Mouse (Mus musculus): ENCODE data around the gene Bco2. TPM values are rescaled to one million over a fixed set of nuclear protein-coding genes. Genes with fewer than 3 reads are reported as not detected.

Bco2 gene
- total RNA-seq, 2 experiments from 2014 or later: not detected

GRCm38 (mm10) chr9:50521562-50521961 lies 33.4 kb downstream of the Bco2 start:
- ATAC-seq (replicated peaks; ENCODE audit: low FRiP score, poor library complexity, severe bottlenecking): no peak

GRCm38 (mm10) chr9:50520748-50521147 lies 34.2 kb downstream of the Bco2 start:
- no peak for ATAC-seq (replicated peaks; ENCODE audit: low FRiP score, poor library complexity, severe bottlenecking)

DNA sequence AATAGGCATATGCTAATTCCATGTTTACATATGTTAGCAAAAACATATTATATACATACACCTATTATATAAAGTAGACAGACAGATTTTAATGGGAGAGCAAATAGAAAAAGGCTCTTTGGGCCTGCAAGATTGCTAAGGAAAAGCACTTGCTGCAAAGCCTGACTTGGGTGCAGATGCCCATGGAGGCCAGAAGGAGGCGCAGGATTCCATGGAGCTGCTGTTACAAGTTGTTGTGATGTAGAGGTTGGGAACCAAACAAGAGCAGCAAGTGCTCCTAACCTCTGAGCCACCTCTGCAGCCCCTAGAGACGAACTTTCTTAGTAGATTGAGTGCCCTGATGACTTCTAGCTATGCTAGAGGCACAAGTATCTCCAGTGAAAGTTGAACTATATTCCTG lies 36.2 kb downstream of the Bco2 start:
- ATAC-seq (replicated peaks; ENCODE audit: low FRiP score, poor library complexity, severe bottlenecking): no peak

DNA sequence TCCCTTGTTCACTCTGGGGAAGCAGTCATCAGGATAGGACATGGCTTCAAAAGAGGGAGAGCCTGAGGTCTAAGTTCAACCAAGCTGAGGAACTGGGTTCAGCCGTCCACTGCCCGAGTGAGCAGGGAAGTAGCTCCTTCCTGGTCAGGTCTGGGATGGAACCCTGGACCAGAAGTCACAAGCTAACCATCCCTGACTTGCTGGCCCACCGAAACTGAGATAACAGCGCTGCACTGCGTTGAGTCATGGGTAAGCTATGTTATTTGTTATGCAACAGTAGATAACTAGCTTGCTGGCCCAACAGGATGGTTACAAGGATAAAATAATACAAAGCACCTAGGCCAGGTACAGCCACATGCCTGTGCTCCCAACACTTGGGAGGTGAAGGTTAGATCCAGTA lies 39.5 kb downstream of the Bco2 start:
- ATAC-seq (replicated peaks; ENCODE audit: low FRiP score, poor library complexity, severe bottlenecking): no peak

GRCm38 (mm10) chr9:50507570-50507969 lies 47.4 kb downstream of the Bco2 start:
- ATAC-seq (replicated peaks; ENCODE audit: low FRiP score, poor library complexity, severe bottlenecking): no peak

GRCm38 (mm10) chr9:50505405-50505804 lies 49.6 kb downstream of the Bco2 start:
- no peak for ATAC-seq (replicated peaks; ENCODE audit: low FRiP score, poor library complexity, severe bottlenecking)

GRCm38 (mm10) chr9:50502949-50503348 lies 52.0 kb downstream of the Bco2 start:
- ATAC-seq (replicated peaks; ENCODE audit: low FRiP score, poor library complexity, severe bottlenecking): no peak

DNA sequence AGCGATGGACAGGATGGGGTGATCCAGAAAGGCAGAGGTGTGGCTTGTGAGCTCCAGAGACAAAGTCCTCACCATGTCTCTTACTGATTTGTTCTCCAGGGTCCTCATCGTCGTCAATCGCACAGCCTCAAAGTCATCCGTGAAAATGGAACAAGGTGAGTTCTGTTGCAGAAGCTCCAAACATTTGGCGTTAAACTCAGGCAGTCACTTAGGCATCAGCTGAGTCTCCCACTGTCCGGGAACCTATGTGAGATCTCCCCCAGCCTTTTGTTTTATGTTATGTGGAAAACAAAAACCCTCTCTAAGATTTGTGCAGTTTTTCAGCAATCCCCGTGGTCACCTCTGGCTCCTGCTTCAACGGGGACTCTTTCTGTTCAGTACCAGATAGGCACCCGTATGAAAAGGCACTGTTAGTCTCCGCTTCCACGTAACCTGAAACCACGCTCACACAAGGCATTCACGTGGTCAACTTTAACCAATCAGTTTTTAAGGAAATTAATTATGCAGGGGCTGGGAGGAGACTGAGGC lies 53.9 kb downstream of the Bco2 start:
- no peak for ATAC-seq (replicated peaks; ENCODE audit: low FRiP score, poor library complexity, severe bottlenecking)

DNA sequence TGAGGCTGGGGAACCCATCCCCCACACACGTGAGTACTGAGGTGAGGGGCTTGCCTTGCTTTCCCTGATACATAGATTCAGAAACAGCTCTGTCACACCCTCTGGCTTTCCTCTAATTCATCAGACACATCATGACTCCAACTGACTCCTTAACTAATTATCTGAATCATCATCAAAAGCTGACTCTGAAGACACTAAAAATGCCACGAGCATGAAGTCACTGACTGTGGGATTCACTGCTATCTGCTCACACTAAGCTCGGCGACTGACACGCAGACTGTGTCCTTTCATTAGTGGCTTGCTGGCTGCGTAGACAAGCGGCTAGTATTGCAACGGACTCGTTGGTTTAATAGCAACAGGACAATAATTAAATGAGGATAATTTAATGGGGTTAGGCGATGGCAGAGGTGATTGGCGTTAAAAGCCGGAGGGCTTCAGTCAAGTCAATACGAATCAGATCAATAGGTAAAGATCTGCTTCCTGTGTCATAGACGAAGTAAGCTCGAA lies 54.5 kb downstream of the Bco2 start:
- ATAC-seq (replicated peaks; ENCODE audit: low FRiP score, poor library complexity, severe bottlenecking): no peak

DNA sequence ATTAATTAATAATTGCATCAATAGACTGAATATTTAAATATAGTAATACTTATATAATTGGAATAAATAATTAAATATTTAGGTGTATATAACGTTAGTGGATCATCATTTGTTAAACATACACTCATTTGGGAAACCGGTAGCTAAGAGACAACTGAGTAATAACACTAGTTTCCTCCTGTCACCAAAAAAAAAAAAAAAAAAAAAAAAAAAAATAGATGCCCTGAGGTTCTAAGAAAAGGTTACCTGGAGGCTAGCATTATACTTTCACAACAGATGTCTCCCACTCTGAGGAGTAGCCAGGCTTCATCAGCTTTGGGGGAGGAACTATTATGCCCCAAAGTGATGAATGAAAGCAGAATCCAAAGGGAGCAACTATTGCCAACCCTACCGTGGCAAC lies 55.2 kb downstream of the Bco2 start:
- ATAC-seq (replicated peaks; ENCODE audit: low FRiP score, poor library complexity, severe bottlenecking): no peak

DNA sequence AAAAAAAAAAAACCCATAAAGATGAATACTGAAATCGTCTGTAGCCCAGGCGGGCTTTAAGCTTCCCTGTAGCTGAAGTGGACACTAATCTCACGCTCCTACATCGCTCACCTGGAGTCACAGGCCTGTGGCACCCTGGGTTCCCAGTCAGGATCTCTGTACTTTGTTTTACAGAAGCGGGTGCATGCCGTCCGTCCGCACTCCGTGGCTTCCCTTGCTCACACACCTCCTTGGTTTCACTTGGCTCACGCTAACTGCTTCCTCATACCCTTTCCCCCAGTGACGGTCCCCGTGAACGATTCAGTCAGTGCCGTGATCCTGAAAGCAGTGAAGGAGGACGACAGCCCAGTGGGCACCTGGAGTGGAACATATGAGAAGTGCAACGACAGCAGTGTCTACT lies 56.2 kb downstream of the Bco2 start:
- ATAC-seq (replicated peaks; ENCODE audit: low FRiP score, poor library complexity, severe bottlenecking): no peak

DNA sequence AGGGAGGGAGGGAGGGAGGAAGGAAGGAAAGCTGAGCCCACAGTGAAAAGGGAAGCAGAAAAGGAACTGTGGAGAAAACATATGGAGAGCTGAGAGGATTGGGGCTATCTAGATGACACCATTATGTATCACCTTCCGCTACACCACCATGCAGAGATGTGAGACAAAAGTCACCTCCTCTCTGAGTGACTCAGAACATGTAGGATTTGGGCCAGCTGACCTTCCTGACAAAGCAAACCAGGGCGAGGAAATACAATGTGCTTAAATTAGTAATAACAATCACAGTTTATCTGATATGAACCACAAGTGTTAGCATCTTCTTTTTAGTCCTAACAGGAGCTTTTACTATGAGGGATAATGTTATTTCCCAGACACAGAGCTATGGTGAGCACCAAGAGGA lies 57.4 kb downstream of the Bco2 start:
- no peak for ATAC-seq (replicated peaks; ENCODE audit: low FRiP score, poor library complexity, severe bottlenecking)

DNA sequence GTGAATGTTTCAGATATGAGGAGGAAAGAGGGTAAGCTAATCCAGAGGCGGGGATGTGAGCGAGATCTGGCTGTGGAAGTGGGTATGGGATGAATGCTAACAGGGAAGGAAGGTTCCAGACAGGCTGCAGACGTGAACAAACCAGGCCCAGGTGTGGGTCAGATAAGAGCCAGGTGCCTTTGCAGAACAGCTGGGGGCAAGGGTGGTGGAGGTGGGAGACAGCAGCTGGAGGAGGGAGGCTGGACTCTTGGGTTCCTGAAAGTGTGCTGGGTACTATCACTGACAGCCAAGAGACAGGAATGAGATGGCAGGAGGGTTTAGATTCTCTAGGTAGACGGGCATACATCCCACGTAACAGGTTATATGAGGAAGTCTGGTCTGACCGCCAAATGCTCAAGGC lies 57.9 kb downstream of the Bco2 start:
- ATAC-seq (replicated peaks; ENCODE audit: low FRiP score, poor library complexity, severe bottlenecking): no peak

- ATAC-seq (replicated peaks; ENCODE audit: low FRiP score, poor library complexity, severe bottlenecking): no peak
Observed at GRCm38 (mm10) chr9:50496546-50496945, 58.4 kb downstream of the Bco2 start.

DNA sequence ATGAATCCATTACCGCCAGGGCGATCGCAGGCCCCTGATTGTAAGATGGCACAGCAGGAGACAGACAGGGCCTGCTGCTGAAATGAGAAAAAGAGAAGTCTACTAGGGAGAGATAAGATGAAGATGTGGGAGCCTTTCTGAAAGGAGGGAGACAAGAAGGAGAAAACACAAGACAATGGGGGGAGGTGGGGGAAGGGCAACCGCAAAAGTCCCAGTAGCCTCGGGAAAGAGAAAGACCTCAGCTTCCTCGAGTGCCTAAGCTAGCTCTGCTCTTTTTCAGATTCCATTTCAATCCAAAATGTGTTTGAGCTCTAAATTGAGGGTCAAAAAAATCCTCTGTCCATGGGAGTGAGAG lies 58.9 kb downstream of the Bco2 start:
- no peak for ATAC-seq (replicated peaks; ENCODE audit: low FRiP score, poor library complexity, severe bottlenecking)

DNA sequence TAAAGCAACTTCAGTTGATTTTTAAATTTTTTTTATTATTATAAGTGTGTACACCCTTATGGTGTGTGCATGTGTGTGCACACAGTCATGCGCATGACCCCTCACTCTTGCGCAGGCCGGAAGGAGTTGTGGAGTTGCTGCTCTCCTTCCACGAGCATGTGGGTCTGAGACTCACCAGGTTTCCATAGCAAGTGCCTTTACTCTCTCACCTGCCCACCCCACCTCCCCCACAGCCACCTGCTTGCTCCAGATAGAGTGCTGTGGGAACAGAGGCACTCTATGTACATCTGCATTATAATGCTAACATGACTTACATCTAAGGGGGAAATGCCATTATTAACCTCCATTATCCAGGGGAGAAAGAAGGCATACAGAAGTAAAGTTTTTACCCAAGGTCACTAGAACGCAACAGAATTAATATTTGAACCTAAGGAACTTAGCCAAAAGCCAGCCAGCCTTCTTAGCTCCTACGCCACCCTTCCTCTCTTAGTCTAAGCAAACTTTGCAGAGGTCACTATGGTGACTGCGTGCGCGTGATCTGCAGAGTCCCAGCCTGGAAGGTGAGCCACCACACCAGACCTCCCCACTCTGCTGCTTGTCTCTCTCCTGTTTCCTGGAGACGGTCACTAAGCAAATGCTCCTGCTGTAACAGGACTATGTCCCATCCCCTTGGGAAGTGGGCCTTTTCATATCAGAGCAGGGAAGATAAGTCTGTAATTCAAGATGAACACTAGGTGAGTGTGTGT lies 59.4 kb downstream of the Bco2 start:
- no peak for ATAC-seq (replicated peaks; ENCODE audit: low FRiP score, poor library complexity, severe bottlenecking)

GRCm38 (mm10) chr9:50494311-50494710 lies 60.7 kb downstream of the Bco2 start, which contains the start of gene Plet1:
Gene Plet1, plus strand, starts transcription at chr9:50494525.
- no peak for ATAC-seq (replicated peaks; ENCODE audit: low FRiP score, poor library complexity, severe bottlenecking)

GRCm38 (mm10) chr9:50493777-50494176 lies 61.2 kb downstream of the Bco2 start:
- ATAC-seq (replicated peaks; ENCODE audit: low FRiP score, poor library complexity, severe bottlenecking): no peak

DNA sequence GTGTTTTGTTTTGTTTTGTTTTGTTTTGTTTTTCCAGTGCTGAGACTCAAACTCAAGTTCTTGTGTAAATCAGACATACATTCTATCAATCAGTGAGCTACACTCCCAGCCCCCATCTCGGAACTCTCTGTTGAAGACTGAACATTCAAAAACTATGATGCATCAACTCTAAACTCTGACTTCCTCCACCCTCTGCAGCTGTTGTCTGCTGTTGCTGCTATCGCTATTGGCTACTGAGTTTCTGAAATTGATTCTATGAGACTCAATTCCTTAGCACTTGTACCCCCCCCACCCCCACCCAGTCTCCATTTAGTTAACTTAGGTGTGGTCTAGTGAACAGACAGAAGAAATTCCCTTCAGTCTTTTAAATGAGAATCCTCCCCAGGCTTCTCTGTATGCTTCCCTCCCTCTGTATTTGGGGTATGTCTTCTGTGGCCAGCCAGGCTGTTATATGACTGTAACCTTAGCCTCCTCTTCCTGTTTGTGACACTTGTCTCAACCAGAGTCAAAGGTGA lies 63.4 kb downstream of the Bco2 start:
- ATAC-seq (replicated peaks; ENCODE audit: low FRiP score, poor library complexity, severe bottlenecking): no peak

DNA sequence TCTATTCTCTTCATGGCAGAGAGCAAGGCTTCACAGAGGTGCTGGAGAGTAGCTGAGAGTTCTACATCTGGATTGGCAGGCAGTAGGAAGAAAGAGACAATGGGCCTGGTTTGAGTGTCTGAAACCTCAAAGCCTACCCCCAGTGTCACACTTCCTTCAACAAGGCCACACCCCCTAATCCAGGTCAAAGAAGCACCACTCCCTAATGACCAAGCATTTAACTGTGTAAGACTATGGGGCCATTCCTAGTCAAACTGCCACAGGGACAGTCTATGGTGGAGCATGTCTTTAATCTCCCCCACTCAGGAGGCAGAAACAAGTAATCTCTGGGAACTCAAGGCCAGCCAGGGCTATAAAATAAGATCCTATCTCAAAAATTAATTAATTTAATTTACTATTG lies 64.1 kb downstream of the Bco2 start:
- no peak for ATAC-seq (replicated peaks; ENCODE audit: low FRiP score, poor library complexity, severe bottlenecking)

GRCm38 (mm10) chr9:50485521-50485920 lies 69.5 kb downstream of the Bco2 start:
- ATAC-seq (replicated peaks; ENCODE audit: low FRiP score, poor library complexity, severe bottlenecking): no peak

All from erythroid progenitor cell, adult 5-6 weeks (primary cell).